ENCODE assay signal across 8 mouse cellular contexts in genomic region chr6:124740888-124741761, GRCm38 (mm10). TPM values are rescaled to one million over a fixed set of nuclear protein-coding genes. Genes with fewer than 3 reads are reported as not detected.
DNase-seq lines count a peak whose midpoint lies in the region; ATAC-seq and TF ChIP-seq lines count a peak whose summit lies in the region.

Gene Grcc10 (minus strand): TSS chr6:124741374.

- H3K27me3 ChIP-seq in C2C12 (ENCODE audit: control insufficient read depth, insufficient read depth, insufficient read length): no peaks in the 10 kb centered on the region
- no peaks in the 10 kb centered on the region for H3K27me3 ChIP-seq in heart, embryonic 10.5 days (ENCODE audit: insufficient read depth, poor library complexity, severe bottlenecking)
- H3K27me3 ChIP-seq in kidney, embryonic 15.5 days: no peaks in the 10 kb centered on the region

- H3K79me2 ChIP-seq in C2C12 (ENCODE audit: control insufficient read depth, insufficient read depth): peaks cover 10% of the 10 kb centered on the region

- H3K27ac ChIP-seq in heart, embryonic 10.5 days: peak within 1 kb of the TSS; percentile 98
- H3K27ac ChIP-seq in kidney, embryonic 15.5 days: peak within 1 kb of the TSS; percentile 99

- no peaks in the 10 kb centered on the region for H3K79me3 ChIP-seq in C2C12 (ENCODE audit: low read depth)

- H3K4me2 ChIP-seq in kidney, embryonic 15.5 days: peak within 1 kb of the TSS; percentile 75

- TF ChIP-seq CTCF in C2C12 (IDR thresholded peaks at IDR 0.05; ENCODE audit: control insufficient read depth, insufficient read depth, insufficient read length): no peak

- peak within 1 kb of the TSS; percentile 76 for H3K9ac ChIP-seq in kidney, embryonic 15.5 days

- peaks cover 27% of the 10 kb centered on the region for H3K36me3 ChIP-seq in C2C12 (ENCODE audit: control insufficient read depth, insufficient read depth)
- peaks cover 22% of the 10 kb centered on the region for H3K36me3 ChIP-seq in heart, embryonic 10.5 days
- H3K36me3 ChIP-seq in kidney, embryonic 15.5 days: peaks cover 29% of the 10 kb centered on the region

- WGBS in heart, embryonic 10.5 days: under 1% methylated on average over 41 of the region's 41 CpGs
- under 1% methylated on average over 41 of the region's 41 CpGs for WGBS in kidney, embryonic 15.5 days

- peak within 1 kb of the TSS; percentile 45 for H3K4me3 ChIP-seq in C2C12 (ENCODE audit: insufficient read depth, poor library complexity, severe bottlenecking)
- peak within 1 kb of the TSS; percentile 72 for H3K4me3 ChIP-seq in heart, embryonic 10.5 days
- peak within 1 kb of the TSS; percentile 58 for H3K4me3 ChIP-seq in kidney, embryonic 15.5 days (replicated peaks)

- DNase-seq in brain, adult 2 months (ENCODE audit: low read depth, low spot score): peak; percentile 97
- DNase-seq in heart, embryonic 10.5 days (ENCODE audit: low spot score): peak; percentile 98
- peak; percentile 90 for DNase-seq in liver
- DNase-seq in spleen, postnatal 4 days (ENCODE audit: low spot score in 2 of 2): peak; percentile 85 to 92

- H3ac ChIP-seq in C2C12 (ENCODE audit: control insufficient read depth, insufficient read length, low read depth): peak within 1 kb of the TSS; percentile 91

- ATAC-seq in erythroblast, adult 5-6 weeks (replicated peaks; ENCODE audit: low FRiP score, poor library complexity, severe bottlenecking): peak; percentile 64
- peak; percentile 81 for ATAC-seq in kidney, embryonic 15.5 days (replicated peaks; ENCODE audit: low FRiP score)
- ATAC-seq in monocyte, adult 5-6 weeks (replicated peaks; ENCODE audit: insufficient number of reproducible peaks, low FRiP score, low TSS enrichment, poor library complexity, severe bottlenecking): peak; percentile 54

- H3K4me1 ChIP-seq in heart, embryonic 10.5 days: peaks cover 41% of the 10 kb centered on the region
- peaks cover 53% of the 10 kb centered on the region for H3K4me1 ChIP-seq in kidney, embryonic 15.5 days

- no peaks in the 10 kb centered on the region for H3K9me3 ChIP-seq in heart, embryonic 10.5 days
- no peaks in the 10 kb centered on the region for H3K9me3 ChIP-seq in kidney, embryonic 15.5 days (replicated peaks)

TF ChIP-seq in C2C12, 6 proteins besides CTCF, POLR2A, EP300 and RAD21:
- TF ChIP-seq MAX (IDR thresholded peaks at IDR 0.05): peak; percentile 78
- TF ChIP-seq CEBPB (IDR thresholded peaks at IDR 0.05; ENCODE audit: low read depth): peak; percentile 20
- TF ChIP-seq USF1 (IDR thresholded peaks at IDR 0.05; ENCODE audit: low read depth): no peak

RNA-seq across cellular contexts. Expression of gene Grcc10, which starts in this region (rescaled TPM):
- polyA plus RNA-seq in C2C12 (2012; fragmentation: generic; extraction: Trizol): 294 TPM
- total RNA-seq in erythroblast, adult 5-6 weeks (2015; ENCODE audit: low replicate concordance): 33.6 and 64.9 TPM in 2 replicates
- total RNA-seq in erythroblast, adult 5-6 weeks (2017; ENCODE audit: low replicate concordance): 7.5 and 16.9 TPM in 2 replicates
- polyA plus RNA-seq in heart, embryonic 10.5 days (2016; fragmentation: Nextera tagmentation; extraction: Ambion mirVana): 297 and 301 TPM in 2 replicates
- 516 and 519 TPM in 2 replicates for polyA plus RNA-seq in kidney, embryonic 15.5 days (2015; fragmentation: Nextera tagmentation; extraction: Ambion mirVana)
- total RNA-seq in monocyte, adult 5-6 weeks (2017): 150 to 174 TPM (median 165 TPM) in 3 replicates

Comparison
In these comparisons a context has a peak if more than half of its experiments do, and no peak if none do; other contexts are left out.
1. Peak in every context shown above with its lines: DNase-seq, ATAC-seq, H3K4me3 ChIP-seq and H3K27ac ChIP-seq.